21 mouse cellular contexts compared by ENCODE assay signal in the genomic region with DNA sequence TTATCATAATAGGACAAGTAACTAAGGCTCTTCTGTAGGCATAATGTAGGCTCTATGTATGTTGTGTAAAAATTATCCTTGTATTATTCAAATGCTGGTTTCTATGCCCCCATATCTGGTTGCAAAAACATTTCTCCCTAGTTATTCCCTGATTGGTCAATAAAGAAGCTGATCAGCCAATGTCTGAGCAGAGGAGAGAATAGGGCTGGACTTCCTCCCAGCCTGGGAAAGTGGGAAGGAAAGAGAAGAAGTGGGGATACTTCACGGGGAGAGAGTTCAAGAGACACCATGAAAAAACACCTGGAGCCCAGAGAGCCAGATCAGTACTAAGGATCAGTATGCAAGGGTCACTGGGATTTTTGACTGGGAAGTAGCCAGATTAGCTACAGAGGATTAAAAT. TPM values are rescaled to one million over a fixed set of nuclear protein-coding genes. Genes with fewer than 3 reads are reported as not detected.
"Had no signal": no experiment of that assay in that cellular context is flagged by ENCODE, and none has a peak within 500 bp of the region (broad histone marks: within the 10 kb centered on the region; RNA-seq: fewer than 3 reads in every experiment).

No protein-coding gene starts in this region.

- DNase-seq: lung, adult 18-20 months; lung, embryonic 14.5 days; lung, postnatal 10 days; lung, postnatal 36 days; midbrain, embryonic 14.5 days; retina, postnatal 1 day; right cerebral cortex, adult 18-20 months; right cerebral cortex, postnatal 25 days; right cerebral cortex, postnatal 4 days; spleen, adult 18-20 months; thymus, adult 2 months; thymus, postnatal 25 days; thymus, postnatal 4 days had no signal

- H3K9ac ChIP-seq: lung, embryonic 14.5 days; midbrain, embryonic 12.5 days; neural tube, embryonic 13.5 days; neural tube, embryonic 15.5 days; stomach, embryonic 15.5 days had no signal

- H3K36me3 ChIP-seq: midbrain, embryonic 10.5 days; midbrain, embryonic 12.5 days; neural tube, embryonic 13.5 days; neural tube, embryonic 15.5 days; stomach, embryonic 15.5 days had no signal

- H3K27me3 ChIP-seq: midbrain, embryonic 12.5 days; neural tube, embryonic 13.5 days; neural tube, embryonic 15.5 days; stomach, embryonic 15.5 days had no signal

- H3K9me3 ChIP-seq: midbrain, embryonic 10.5 days; midbrain, embryonic 12.5 days; neural tube, embryonic 15.5 days; stomach, embryonic 15.5 days had no signal

- H3K27ac ChIP-seq: midbrain, embryonic 10.5 days; midbrain, embryonic 12.5 days; neural tube, embryonic 13.5 days; neural tube, embryonic 15.5 days; stomach, embryonic 15.5 days; stomach, postnatal 0 days had no signal

- H3K4me3 ChIP-seq: midbrain, embryonic 10.5 days; midbrain, embryonic 12.5 days; myocyte; neural tube, embryonic 13.5 days; neural tube, embryonic 15.5 days; stomach, embryonic 15.5 days had no signal

RNA-seq across cellular contexts. Expression of a gene that starts 49.1 kb away (rescaled TPM):
- total RNA-seq: megakaryocyte-erythroid progenitor cell, adult 5-6 weeks had no signal
- polyA plus RNA-seq: myocyte had no signal

RNA-seq across cellular contexts. Expression of a gene that starts 57.2 kb away (rescaled TPM):
- total RNA-seq: megakaryocyte-erythroid progenitor cell, adult 5-6 weeks had no signal
